Mouse (Mus musculus): Measurements from ENCODE around the gene Ssu72. TPM values are rescaled to one million over a fixed set of nuclear protein-coding genes. Genes with fewer than 3 reads are reported as not detected.
A peak's percentile ranks its signal among the peaks of the same experiment; 100 is the strongest.

The Ssu72 gene
- polyA plus RNA-seq, 1 experiment from 2014 or later: 169 TPM

DNA sequence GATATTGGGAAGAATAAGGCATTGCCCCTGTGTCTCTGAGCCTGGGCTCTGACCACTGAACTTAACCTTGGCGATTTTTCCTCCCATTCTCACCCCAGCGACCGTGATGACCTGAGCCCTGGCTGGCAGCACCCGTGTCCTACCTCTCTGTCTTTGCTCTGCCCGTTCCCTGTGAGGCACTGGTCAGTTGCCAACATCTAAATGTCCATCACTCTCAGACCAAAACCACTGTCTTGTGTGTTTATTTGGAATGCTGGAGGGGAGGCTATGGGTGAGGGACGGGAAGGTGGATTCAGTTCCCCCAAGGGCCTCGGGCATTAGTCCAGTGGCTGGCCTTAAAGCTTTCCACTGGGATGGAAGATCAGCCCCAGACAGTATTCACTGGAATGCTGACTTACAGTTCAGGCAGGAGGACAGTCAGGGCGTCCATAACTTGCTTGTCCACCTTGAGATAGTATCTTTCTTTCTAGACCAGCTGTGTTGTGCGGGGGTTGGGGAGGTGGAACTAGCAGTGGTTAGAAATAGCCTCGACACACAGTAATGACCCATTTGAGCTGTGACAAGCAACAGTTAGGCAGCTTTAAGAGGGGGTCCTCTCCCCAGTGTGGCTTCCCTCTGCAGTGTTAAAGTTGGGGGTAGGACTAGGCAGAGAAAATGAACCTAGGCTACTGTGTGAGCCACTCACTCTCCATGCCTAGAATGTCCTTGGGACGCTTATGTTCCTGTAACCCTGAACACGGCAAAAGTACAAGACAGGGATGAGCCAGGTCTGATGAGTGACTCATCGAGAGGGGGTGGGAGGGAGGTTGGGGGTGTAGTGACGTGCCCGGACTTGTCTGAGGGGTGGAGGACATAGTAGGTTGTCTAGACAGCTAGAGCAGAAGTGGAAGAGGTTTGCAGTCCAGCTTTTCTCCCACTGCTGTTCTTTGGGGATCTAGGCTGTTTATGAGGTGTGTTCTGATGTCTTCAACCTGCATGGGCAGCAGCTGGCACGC, 8.0 kb upstream of the Ssu72 start:
- H3K4me2 ChIP-seq (replicated peaks): peak overlapping the region; percentile 68
- peak overlapping the region; percentile 87 for H3K9ac ChIP-seq
- no peak overlapping the region for H3K27ac ChIP-seq
- H3K9me3 ChIP-seq (ENCODE audit: control insufficient read depth, low read length): no peaks in the 10 kb centered on the region
- DNase-seq (ENCODE audit: low spot score): no peak
- no peak for ATAC-seq (ENCODE audit: low FRiP score)
- H3K27me3 ChIP-seq (ENCODE audit: control insufficient read depth, insufficient read depth, low read length): no peaks in the 10 kb centered on the region
- no peaks in the 10 kb centered on the region for H3K36me3 ChIP-seq (replicated peaks; ENCODE audit: control insufficient read depth, insufficient read depth)
- peaks cover 20% of the 10 kb centered on the region for H3K4me1 ChIP-seq (replicated peaks; ENCODE audit: control insufficient read depth, insufficient read depth, low read length)
- 78% methylated on average over 16 of the region's 16 CpGs for WGBS
- H3K4me3 ChIP-seq (replicated peaks; ENCODE audit: low read length): peak overlapping the region; percentile 62; the same call in 1 of the 2 replicates

DNA sequence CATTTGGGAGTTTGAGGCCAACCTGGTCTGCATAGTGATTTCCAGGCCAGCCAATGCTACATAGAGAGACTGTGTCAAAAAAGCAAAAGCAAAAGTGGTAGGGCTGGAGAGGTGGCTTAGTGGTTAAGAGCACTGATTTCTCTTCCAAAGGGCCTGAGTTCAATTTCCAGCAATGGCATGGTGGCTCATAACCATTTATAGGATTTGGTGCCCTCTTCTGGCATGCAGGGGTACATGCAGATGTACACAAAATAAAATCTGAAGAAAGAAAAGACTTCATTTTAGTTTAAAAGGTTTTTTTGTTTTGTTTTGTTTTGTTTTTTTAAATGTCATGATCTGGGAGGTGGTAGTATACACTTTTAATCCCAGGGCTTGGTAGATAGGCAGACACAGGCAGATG, 4.2 kb upstream of the Ssu72 start:
- Histone ChIP-seq H3K27me3 (ENCODE audit: control insufficient read depth, insufficient read depth, low read length) (no peaks in the 10 kb centered on the region), H3K9me3 (ENCODE audit: control insufficient read depth, low read length) (no peaks in the 10 kb centered on the region), H3K27ac (no peak overlapping the region), H3K36me3 (replicated peaks; ENCODE audit: control insufficient read depth, insufficient read depth) (no peaks in the 10 kb centered on the region), H3K9ac (no peak overlapping the region), H3K4me1 (replicated peaks; ENCODE audit: control insufficient read depth, insufficient read depth, low read length) (peaks cover 20% of the 10 kb centered on the region), H3K4me2 (replicated peaks) (no peak overlapping the region), H3K4me3 (replicated peaks; ENCODE audit: low read length) (no peak overlapping the region)
- ATAC-seq (ENCODE audit: low FRiP score): no peak
- DNase-seq (ENCODE audit: low spot score): peak; percentile 56

DNA sequence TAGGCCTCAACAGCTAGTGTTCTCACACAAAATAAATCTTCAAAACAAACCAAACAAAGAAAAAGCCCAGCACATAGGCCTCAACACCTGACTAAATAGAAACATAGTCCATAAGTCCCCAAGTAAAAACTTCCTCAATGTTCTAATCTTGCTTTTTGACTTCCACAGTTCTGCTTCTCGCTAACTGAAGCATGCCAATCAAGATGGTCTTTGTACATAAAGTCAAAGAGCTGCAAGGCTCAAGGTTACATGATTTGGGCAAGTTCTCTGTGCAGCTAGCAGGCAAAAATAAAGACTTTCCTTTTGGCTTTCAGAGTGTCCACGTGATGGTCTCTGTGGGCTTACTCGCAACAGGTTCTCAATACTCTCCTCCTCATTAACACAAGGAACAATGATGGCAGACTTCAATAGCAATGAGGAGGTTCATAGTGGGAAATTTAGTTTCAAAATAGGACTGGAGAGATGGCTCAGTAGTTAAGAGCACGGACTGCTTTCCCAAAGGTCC, 1.1 kb upstream of the Ssu72 start:
- Histone ChIP-seq H3K4me3 (replicated peaks; ENCODE audit: low read length) (no peak overlapping the region), H3K27me3 (ENCODE audit: control insufficient read depth, insufficient read depth, low read length) (no peaks in the 10 kb centered on the region), H3K27ac (no peak overlapping the region), H3K9ac (no peak overlapping the region), H3K9me3 (ENCODE audit: control insufficient read depth, low read length) (no peaks in the 10 kb centered on the region), H3K4me1 (replicated peaks; ENCODE audit: control insufficient read depth, insufficient read depth, low read length) (peaks cover 15% of the 10 kb centered on the region), H3K36me3 (replicated peaks; ENCODE audit: control insufficient read depth, insufficient read depth) (no peaks in the 10 kb centered on the region), H3K4me2 (replicated peaks) (no peak overlapping the region)
- no peak for DNase-seq (ENCODE audit: low spot score)
- WGBS: 95% methylated on average over 4 of the region's 4 CpGs
- ATAC-seq (ENCODE audit: low FRiP score): no peak

DNA sequence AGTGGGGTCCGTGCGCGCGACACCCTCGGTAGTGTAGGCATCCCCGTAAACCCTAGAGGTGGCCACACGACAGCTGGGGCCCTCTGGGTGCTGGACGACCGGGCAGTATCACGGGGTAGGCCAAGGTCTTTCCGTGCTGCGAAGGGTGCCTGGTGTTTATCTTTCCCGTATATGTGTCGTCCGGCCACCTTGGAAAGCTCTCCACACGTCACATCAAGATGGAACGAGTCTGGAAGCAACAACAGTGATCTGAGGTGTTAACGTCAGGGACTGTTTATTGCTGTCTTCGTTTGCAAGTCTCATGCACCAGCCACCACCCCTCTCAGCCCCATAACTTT, 961 bp downstream of the Ssu72 start:
- Histone ChIP-seq H3K27ac (peak overlapping the region; percentile 93), H3K4me3 (replicated peaks; ENCODE audit: low read length) (peak overlapping the region; percentile 77), H3K9ac (peak overlapping the region; percentile 90), H3K36me3 (replicated peaks; ENCODE audit: control insufficient read depth, insufficient read depth) (0 out of 2 replicates have a peak, but pooled peaks cover 6% of the 10 kb centered on the region), H3K4me1 (replicated peaks; ENCODE audit: control insufficient read depth, insufficient read depth, low read length) (peaks cover 15% of the 10 kb centered on the region), H3K9me3 (ENCODE audit: control insufficient read depth, low read length) (no peaks in the 10 kb centered on the region), H3K4me2 (replicated peaks) (peak overlapping the region; percentile 74), H3K27me3 (ENCODE audit: control insufficient read depth, insufficient read depth, low read length) (no peaks in the 10 kb centered on the region)
- DNase-seq (ENCODE audit: low spot score) (no peak), ATAC-seq (ENCODE audit: low FRiP score) (no peak)
- WGBS: 0% methylated on average over 19 of the region's 19 CpGs

DNA sequence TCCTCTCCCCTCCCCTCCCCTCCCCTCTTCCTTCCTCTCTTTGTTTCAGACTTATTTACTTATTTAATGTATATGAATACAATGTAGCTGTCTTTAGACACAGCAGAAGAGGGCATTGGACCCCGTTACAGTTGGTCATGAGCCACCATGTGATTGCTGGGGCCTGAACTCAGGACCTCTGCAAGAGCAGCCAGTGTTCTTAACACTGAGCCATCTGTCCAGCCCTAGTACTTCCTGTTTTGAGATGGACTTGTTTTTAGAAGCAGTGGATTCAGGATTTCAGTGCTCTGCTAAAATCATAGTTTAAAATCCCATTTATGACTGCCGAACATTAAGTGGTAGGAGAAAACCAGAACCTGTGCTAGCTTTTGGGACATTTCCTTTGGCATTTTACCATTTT, 4.0 kb downstream of the Ssu72 start:
- DNase-seq (ENCODE audit: low spot score): no peak
- 75% methylated on average over 2 of the region's 2 CpGs for WGBS

DNA sequence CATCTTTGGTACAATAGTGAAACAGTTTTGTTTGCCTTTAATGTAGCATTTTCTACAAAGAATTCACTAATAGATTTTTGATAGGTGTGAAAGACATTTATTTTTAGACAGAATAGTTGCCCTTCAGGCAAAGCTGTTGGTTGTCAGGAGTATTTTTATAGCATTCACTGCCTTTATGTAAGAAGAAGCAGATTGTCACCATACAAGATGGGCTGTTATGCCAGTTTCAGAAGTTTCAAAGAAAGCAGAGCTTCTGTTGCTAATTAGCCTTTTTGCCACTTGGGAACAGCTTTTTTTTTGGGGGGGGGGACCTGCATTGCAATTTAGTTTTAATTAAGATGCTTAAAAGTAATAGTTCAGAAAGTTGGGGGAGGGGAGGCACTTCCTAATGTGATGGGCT, 4.4 kb downstream of the Ssu72 start:
- Histone ChIP-seq H3K4me3 (replicated peaks; ENCODE audit: low read length) (no peak overlapping the region), H3K4me1 (replicated peaks; ENCODE audit: control insufficient read depth, insufficient read depth, low read length) (peaks cover 14% of the 10 kb centered on the region), H3K9ac (no peak overlapping the region), H3K27ac (no peak overlapping the region), H3K27me3 (ENCODE audit: control insufficient read depth, insufficient read depth, low read length) (no peaks in the 10 kb centered on the region), H3K4me2 (replicated peaks) (no peak overlapping the region), H3K36me3 (replicated peaks; ENCODE audit: control insufficient read depth, insufficient read depth) (0 out of 2 replicates have a peak, but pooled peaks cover 6% of the 10 kb centered on the region), H3K9me3 (ENCODE audit: control insufficient read depth, low read length) (no peaks in the 10 kb centered on the region)
- DNase-seq (ENCODE audit: low spot score) (no peak), ATAC-seq (ENCODE audit: low FRiP score) (no peak)

More for the DNA sequence above, 4.0 kb downstream of the Ssu72 start:
- ATAC-seq (ENCODE audit: low FRiP score): no peak
- H3K27me3 ChIP-seq (ENCODE audit: control insufficient read depth, insufficient read depth, low read length): no peaks in the 10 kb centered on the region
- 0 out of 2 replicates have a peak, but pooled peaks cover 6% of the 10 kb centered on the region for H3K36me3 ChIP-seq (replicated peaks; ENCODE audit: control insufficient read depth, insufficient read depth)
- no peak overlapping the region for H3K4me2 ChIP-seq (replicated peaks)
- H3K4me1 ChIP-seq (replicated peaks; ENCODE audit: control insufficient read depth, insufficient read depth, low read length): peaks cover 15% of the 10 kb centered on the region
- no peaks in the 10 kb centered on the region for H3K9me3 ChIP-seq (ENCODE audit: control insufficient read depth, low read length)
- no peak overlapping the region for H3K9ac ChIP-seq
- H3K27ac ChIP-seq: no peak overlapping the region
- H3K4me3 ChIP-seq (replicated peaks; ENCODE audit: low read length): no peak overlapping the region

DNA sequence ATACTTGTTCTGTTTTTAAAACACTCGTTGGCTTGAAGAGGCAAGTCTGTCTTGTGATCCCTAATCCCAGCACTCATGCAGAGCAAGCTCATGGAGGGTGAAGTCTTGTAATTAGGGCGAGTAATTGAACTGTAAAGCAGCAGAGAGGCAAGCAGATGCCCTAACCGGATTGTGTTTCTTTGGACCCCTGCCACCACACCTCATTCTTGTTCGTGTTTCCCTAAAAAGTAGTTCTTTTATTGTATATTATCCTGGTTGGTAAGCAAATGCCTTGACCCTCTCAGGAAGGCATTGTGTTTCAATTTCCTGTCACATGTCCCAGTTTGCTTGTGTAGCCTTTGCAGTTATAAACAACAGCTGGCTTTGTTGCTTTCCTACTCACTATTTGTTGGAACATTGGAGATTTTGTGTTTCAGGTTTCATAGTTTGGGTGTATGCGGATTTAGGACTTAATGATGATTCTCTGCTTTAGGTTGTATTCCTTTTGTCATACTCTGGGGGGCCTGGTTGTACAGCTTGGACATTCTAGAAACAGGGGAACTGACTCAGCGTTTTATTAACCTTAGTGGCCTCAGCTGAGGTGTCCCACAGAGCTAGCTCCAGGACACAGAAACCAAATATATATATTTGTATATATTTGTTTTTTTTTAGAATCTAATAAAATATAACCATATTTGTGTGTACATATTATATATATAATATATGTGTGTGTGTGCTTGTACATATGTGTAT, 6.1 kb downstream of the Ssu72 start:
- Histone ChIP-seq H3K27me3 (ENCODE audit: control insufficient read depth, insufficient read depth, low read length) (no peaks in the 10 kb centered on the region), H3K36me3 (replicated peaks; ENCODE audit: control insufficient read depth, insufficient read depth) (peaks cover 16% of the 10 kb centered on the region), H3K9ac (no peak overlapping the region), H3K4me1 (replicated peaks; ENCODE audit: control insufficient read depth, insufficient read depth, low read length) (peaks cover 11% of the 10 kb centered on the region), H3K4me2 (replicated peaks) (no peak overlapping the region), H3K9me3 (ENCODE audit: control insufficient read depth, low read length) (no peaks in the 10 kb centered on the region), H3K4me3 (replicated peaks; ENCODE audit: low read length) (no peak overlapping the region), H3K27ac (no peak overlapping the region)
- ATAC-seq (ENCODE audit: low FRiP score) (no peak), DNase-seq (ENCODE audit: low spot score) (no peak)
- WGBS: 72% methylated on average over 6 of the region's 6 CpGs

DNA sequence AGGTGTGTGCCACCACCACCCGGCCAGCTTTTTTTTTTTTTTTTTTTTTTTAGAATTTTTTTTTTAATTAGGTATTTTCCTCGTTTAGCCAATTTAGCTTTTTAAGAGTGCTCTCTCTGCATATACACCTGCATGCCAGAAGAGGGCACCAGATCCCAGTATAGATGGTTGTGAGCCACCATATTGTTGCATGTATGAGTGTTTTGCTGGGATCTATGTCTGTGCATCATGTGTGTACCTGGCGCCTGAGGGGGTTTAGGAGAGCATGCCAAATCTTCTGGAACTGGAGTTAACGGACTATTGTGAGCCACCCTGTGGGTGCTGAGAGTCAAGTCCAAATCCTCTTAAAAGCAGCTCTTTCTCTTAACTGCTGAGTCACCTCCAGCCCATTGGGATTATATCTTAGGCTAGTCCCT, 17.1 kb downstream of the Ssu72 start:
- no peaks in the 10 kb centered on the region for H3K4me1 ChIP-seq (replicated peaks; ENCODE audit: control insufficient read depth, insufficient read depth, low read length)
- no peak overlapping the region for H3K4me2 ChIP-seq (replicated peaks)
- H3K27ac ChIP-seq: no peak overlapping the region
- H3K9ac ChIP-seq: no peak overlapping the region
- no peaks in the 10 kb centered on the region for H3K27me3 ChIP-seq (ENCODE audit: control insufficient read depth, insufficient read depth, low read length)
- H3K36me3 ChIP-seq (replicated peaks; ENCODE audit: control insufficient read depth, insufficient read depth): peaks cover 31% of the 10 kb centered on the region
- DNase-seq (ENCODE audit: low spot score): no peak
- no peaks in the 10 kb centered on the region for H3K9me3 ChIP-seq (ENCODE audit: control insufficient read depth, low read length)
- ATAC-seq (ENCODE audit: low FRiP score): no peak
- no peak overlapping the region for H3K4me3 ChIP-seq (replicated peaks; ENCODE audit: low read length)
- 73% methylated on average over 4 of the region's 4 CpGs for WGBS

DNA sequence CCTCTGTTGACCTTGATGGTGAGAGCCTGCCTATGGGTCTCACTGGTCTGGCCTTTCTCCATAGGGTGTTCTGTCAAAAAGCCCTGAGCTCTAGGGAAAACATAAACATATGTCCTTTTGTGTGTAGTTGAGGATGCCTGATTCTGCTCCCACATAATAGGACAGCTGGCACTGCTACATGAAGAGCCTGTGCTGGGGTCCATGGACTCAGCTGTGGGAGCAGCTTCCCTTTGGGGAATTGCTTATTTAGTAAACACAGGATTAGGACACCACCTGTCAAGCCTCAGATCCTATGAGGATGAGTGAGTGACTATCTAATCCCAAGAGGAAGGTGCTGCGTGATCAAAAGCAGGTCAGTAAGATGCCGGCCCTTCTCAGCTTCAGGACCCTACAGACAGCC, 23.4 kb downstream of the Ssu72 start:
- DNase-seq (ENCODE audit: low spot score) (no peak), ATAC-seq (ENCODE audit: low FRiP score) (no peak)
- Histone ChIP-seq H3K9me3 (ENCODE audit: control insufficient read depth, low read length) (no peaks in the 10 kb centered on the region), H3K27me3 (ENCODE audit: control insufficient read depth, insufficient read depth, low read length) (no peaks in the 10 kb centered on the region), H3K36me3 (replicated peaks; ENCODE audit: control insufficient read depth, insufficient read depth) (peaks cover 39% of the 10 kb centered on the region), H3K27ac (no peak overlapping the region), H3K4me1 (replicated peaks; ENCODE audit: control insufficient read depth, insufficient read depth, low read length) (no peaks in the 10 kb centered on the region), H3K9ac (no peak overlapping the region), H3K4me2 (replicated peaks) (no peak overlapping the region), H3K4me3 (replicated peaks; ENCODE audit: low read length) (no peak overlapping the region)
- WGBS: 59% methylated on average over 2 of the region's 2 CpGs

Measured in hindbrain, embryonic 14.5 days (tissue).